Mouse (Mus musculus) E14TG2a.4 (cell line): Measurements from ENCODE around the gene Map2k7.

Experiments used
- CTCF ChIP-seq: conservative IDR thresholded peaks from 2 replicates; pipeline ENCODE4 v1.5.1; 2014; ENCODE audit warnings: low read length
- POU5F1 ChIP-seq: IDR thresholded peaks from 2 replicates; pipeline ENCODE4 v1.6.1; 2014; ENCODE audit warnings: low read length, borderline replicate concordance

DNA sequence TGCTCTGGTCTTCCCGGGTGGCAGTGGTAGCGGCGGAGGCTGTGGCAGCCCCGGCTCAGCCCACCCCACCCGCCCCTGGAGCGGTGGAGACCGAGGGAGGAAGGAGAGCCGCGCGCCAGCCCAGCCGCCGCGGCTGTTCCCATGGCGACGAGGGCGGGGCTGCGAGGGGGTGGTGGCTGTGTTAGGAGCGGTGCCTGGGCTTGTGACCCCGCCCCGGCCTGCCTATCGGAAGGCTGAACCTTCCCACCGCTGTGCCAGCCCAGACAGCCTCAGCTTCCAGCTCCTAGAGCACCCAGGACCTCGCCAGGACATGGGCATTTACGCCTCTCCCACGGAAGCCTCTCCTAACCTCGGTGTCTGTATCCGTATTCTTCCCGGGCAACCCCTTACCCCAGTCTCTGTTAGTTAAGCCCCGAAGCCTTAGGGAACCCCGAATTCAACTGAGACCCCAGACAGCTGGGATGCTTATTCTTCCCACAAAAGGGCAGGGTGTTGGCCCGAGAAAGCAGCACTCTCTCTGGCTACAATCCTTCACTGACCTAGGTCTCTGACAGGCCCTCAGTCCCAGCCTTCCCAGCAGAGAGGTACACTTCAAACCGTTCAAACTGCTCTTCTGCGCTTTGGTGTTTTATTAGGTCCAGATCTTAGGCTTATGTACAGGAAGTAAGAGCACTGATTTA, 20.7 kb downstream of the Map2k7 start, which contains the start of gene Ctxn1:
- TF ChIP-seq CTCF (no peak), POU5F1 (no peak)
